Mouse (Mus musculus): Measurements from ENCODE around the gene Gm8220. TPM values are rescaled to one million over a fixed set of nuclear protein-coding genes. Genes with fewer than 3 reads are reported as not detected.
"Not testable (repeated sequence)": the region's sequence is repeated elsewhere in the genome, so short reads cannot be mapped to it uniquely, and the experiment has no call there.

Gene Gm8220
- not detected in 2 replicates for polyA plus RNA-seq (2015; fragmentation: Nextera tagmentation; extraction: Ambion mirVana)

DNA sequence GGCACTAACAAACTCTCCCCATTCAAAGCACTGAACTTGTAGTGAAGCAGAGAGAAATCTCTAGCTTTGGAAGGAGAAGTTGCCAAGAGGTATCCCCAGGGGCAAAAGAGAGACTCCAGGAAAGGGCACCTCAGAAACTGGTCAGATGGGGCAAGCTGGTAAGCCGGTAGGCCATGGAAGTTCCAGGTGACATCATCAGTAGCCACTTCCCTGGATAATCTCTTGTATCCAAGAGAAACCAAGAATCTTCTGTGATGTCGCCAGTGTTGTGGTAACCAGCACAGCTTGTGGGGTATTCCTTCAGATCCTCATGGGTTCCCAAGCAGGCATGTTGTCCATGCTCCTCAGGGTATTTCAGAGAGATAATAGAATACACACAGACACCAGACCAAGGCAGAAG is at the start of gene Gm8220:
Gene Gm8220 (plus strand): TSS at position 301 of the 400 bp plus-strand sequence.
- not testable (repeated sequence) for DNase-seq (ENCODE audit: low spot score)

DNA sequence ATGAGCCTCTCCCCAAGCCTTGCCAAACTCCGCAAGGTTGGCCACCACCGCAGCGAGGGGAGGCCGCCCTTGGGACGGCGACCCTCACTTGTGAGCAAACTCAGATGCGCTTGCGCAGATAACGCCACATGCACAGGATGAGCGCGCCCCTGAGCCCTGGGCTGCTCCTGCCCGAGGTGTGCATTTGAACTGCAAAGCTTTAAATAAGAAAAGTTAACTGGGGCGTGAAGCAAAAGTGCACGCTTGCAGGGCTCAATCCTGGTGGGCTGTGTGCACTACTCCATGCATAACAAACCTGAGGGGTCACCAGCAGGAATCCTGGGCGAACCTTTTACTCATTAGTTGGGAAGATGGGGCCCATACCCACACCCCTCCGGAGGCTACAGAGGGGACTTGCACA is 37.3 kb upstream of the Gm8220 start:
- no peak for DNase-seq (ENCODE audit: low spot score)

DNA sequence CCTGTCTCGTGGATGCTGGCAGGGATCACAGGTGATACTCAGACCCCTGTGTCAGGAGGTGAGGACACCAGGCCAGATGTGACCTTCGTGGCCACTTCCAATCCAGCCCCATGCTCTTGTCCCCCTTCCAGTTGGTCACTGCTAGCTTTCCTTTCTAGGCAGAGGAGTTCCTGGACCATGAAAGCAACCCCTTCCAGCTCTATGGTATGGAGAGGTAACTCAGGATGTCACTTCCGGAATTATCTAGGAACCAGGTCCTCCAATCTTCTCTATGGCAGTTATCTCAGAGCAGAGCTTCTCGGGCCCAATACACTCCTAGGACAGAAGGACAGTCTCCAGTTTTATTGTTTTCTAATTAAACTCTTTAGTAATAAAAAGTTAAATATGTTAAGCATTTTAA is 26.7 kb downstream of the Gm8220 start:
- DNase-seq (ENCODE audit: low spot score), result not testable (repeated sequence)

DNA sequence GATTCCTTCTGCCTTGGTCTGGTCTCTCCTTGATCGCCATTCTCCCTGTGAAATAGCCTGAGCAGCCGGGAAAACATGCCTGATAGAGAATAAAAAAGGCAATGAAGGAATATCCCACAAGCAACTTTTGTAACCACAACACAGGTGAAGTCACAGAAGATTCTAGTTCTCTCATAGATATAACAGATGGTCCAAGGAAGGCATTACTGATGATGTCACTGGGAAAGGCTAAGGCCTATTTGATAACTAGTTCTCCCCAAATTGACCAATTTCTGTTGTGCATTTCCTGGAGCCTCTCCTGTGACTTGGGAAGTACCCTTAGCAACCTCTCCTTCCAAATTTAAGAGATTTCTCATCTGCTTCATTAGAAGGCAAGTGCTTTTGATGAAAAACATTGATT is 53.1 kb downstream of the Gm8220 start, which contains the start of gene Gm5930:
Gene Gm5930 (minus strand): TSS at position 101 of the 400 bp plus-strand sequence.
- DNase-seq (ENCODE audit: low spot score), result not testable (repeated sequence)

Other genes with a start within 250 kb of the Gm8220 start
- gene Ear2, start 182.9 kb upstream of the Gm8220 start, polyA plus RNA-seq (2015; fragmentation: Nextera tagmentation; extraction: Ambion mirVana), result 11.0 and 12.1 TPM in 2 replicates
- gene Gm3327, start 161.7 kb upstream of the Gm8220 start, polyA plus RNA-seq (2015; fragmentation: Nextera tagmentation; extraction: Ambion mirVana), result not detected in 2 replicates
- gene Gm8212, start 87.9 kb upstream of the Gm8220 start, polyA plus RNA-seq (2015; fragmentation: Nextera tagmentation; extraction: Ambion mirVana), result not detected in 2 replicates
- gene 4930503E14Rik, start 72.3 kb upstream of the Gm8220 start, polyA plus RNA-seq (2015; fragmentation: Nextera tagmentation; extraction: Ambion mirVana), result not detected in 2 replicates
- 0.09 and 0.36 TPM in 2 replicates for gene Gm5930, start 53.0 kb downstream of the Gm8220 start, polyA plus RNA-seq (2015; fragmentation: Nextera tagmentation; extraction: Ambion mirVana)
- gene Gm8229, start 79.8 kb downstream of the Gm8220 start, polyA plus RNA-seq (2015; fragmentation: Nextera tagmentation; extraction: Ambion mirVana), result not detected in 2 replicates
- not detected in 2 replicates for gene Gm3371, start 125.1 kb downstream of the Gm8220 start, polyA plus RNA-seq (2015; fragmentation: Nextera tagmentation; extraction: Ambion mirVana)
- not detected in 2 replicates for gene Gm8232, start 148.1 kb downstream of the Gm8220 start, polyA plus RNA-seq (2015; fragmentation: Nextera tagmentation; extraction: Ambion mirVana)
- not detected in 2 replicates for gene BC061237, start 206.9 kb downstream of the Gm8220 start, polyA plus RNA-seq (2015; fragmentation: Nextera tagmentation; extraction: Ambion mirVana)
- gene Gm17093, start 232.7 kb downstream of the Gm8220 start, polyA plus RNA-seq (2015; fragmentation: Nextera tagmentation; extraction: Ambion mirVana), result not detected in 2 replicates